Mouse (Mus musculus): ENCODE data around the gene Tra2b. TPM values are rescaled to one million over a fixed set of nuclear protein-coding genes. Genes with fewer than 3 reads are reported as not detected.
A peak's percentile ranks its signal among the peaks of the same experiment; 100 is the strongest.
"Not testable (repeated sequence)": the region's sequence is repeated elsewhere in the genome, so short reads cannot be mapped to it uniquely, and the experiment has no call there.

The Tra2b gene
- polyA plus RNA-seq, 1 experiment from 2014 or later = 465 TPM

- Histone ChIP-seq H3K4me2 (peak overlapping the region; percentile 57), H3K27me3 (no peaks in the 10 kb centered on the region), H3K4me1 (peaks cover 19% of the 10 kb centered on the region), H3K27ac (peak overlapping the region; percentile 98), H3K36me3 (replicated peaks) (no peaks in the 10 kb centered on the region), H3K9me3 (no peaks in the 10 kb centered on the region), H3K4me3 (replicated peaks) (peak overlapping the region; percentile 91), H3K9ac (peak overlapping the region; percentile 61)
- WGBS = 42% methylated on average over 8 of the region's 8 CpGs
- ATAC-seq (ENCODE audit: low FRiP score) = peak; percentile 9; the same call in 1 of the 2 replicates
Measured at GRCm38 (mm10) chr16:22266384-22266783, 579 bp upstream of the Tra2b start.

- Histone ChIP-seq H3K27me3 (no peaks in the 10 kb centered on the region), H3K4me3 (replicated peaks) (peak overlapping the region; percentile 91), H3K4me2 (peak overlapping the region; percentile 77), H3K36me3 (replicated peaks) (no peaks in the 10 kb centered on the region), H3K4me1 (peaks cover 25% of the 10 kb centered on the region), H3K27ac (peak overlapping the region; percentile 98), H3K9me3 (no peaks in the 10 kb centered on the region), H3K9ac (peak overlapping the region; percentile 98)
- under 1% methylated on average over 81 of the region's 81 CpGs for WGBS
- ATAC-seq (ENCODE audit: low FRiP score) = peak; percentile 76
Measured at GRCm38 (mm10) chr16:22264962-22265848, 600 bp downstream of the Tra2b start.

- Histone ChIP-seq H3K9ac (peak overlapping the region; percentile 98), H3K4me2 (peak overlapping the region; percentile 77), H3K36me3 (replicated peaks) (no peaks in the 10 kb centered on the region), H3K4me3 (replicated peaks) (peak overlapping the region; percentile 91), H3K27ac (peak overlapping the region; percentile 98), H3K4me1 (peaks cover 26% of the 10 kb centered on the region), H3K9me3 (no peaks in the 10 kb centered on the region), H3K27me3 (no peaks in the 10 kb centered on the region)
- WGBS = 1% methylated on average over 16 of the region's 16 CpGs
- no peak for ATAC-seq (ENCODE audit: low FRiP score)
Measured at GRCm38 (mm10) chr16:22264232-22264961, 1.4 kb downstream of the Tra2b start.

GRCm38 (mm10) chr16:22263124-22263523 lies 2.7 kb downstream of the Tra2b start:
- ATAC-seq (ENCODE audit: low FRiP score) = no peak
- peak overlapping the region; percentile 91 for H3K4me3 ChIP-seq (replicated peaks)
- H3K9ac ChIP-seq = no peak overlapping the region
- H3K36me3 ChIP-seq (replicated peaks) = no peaks in the 10 kb centered on the region
- peak overlapping the region; percentile 77 for H3K4me2 ChIP-seq
- H3K27me3 ChIP-seq = no peaks in the 10 kb centered on the region
- H3K9me3 ChIP-seq = no peaks in the 10 kb centered on the region
- peaks cover 31% of the 10 kb centered on the region for H3K4me1 ChIP-seq
- H3K27ac ChIP-seq = no peak overlapping the region

GRCm38 (mm10) chr16:22261563-22261962 lies 4.2 kb downstream of the Tra2b start:
- Histone ChIP-seq H3K4me2 (no peak overlapping the region), H3K27ac (no peak overlapping the region), H3K4me1 (peaks cover 32% of the 10 kb centered on the region), H3K4me3 (replicated peaks) (no peak overlapping the region), H3K9ac (no peak overlapping the region), H3K27me3 (no peaks in the 10 kb centered on the region), H3K9me3 (no peaks in the 10 kb centered on the region), H3K36me3 (replicated peaks) (no peaks in the 10 kb centered on the region)
- 85% methylated on average over 2 of the region's 2 CpGs for WGBS
- no peak for ATAC-seq (ENCODE audit: low FRiP score)

- 70% methylated on average over 3 of the region's 3 CpGs for WGBS
- H3K27me3 ChIP-seq = no peaks in the 10 kb centered on the region
- no peaks in the 10 kb centered on the region for H3K36me3 ChIP-seq (replicated peaks)
- no peak overlapping the region for H3K27ac ChIP-seq
- H3K4me2 ChIP-seq = peak overlapping the region; percentile 19; the same call in 1 of the 2 replicates
- no peaks in the 10 kb centered on the region for H3K9me3 ChIP-seq
- H3K4me1 ChIP-seq = peaks cover 35% of the 10 kb centered on the region
- no peak overlapping the region for H3K4me3 ChIP-seq (replicated peaks)
- ATAC-seq (ENCODE audit: low FRiP score) = no peak
- no peak overlapping the region for H3K9ac ChIP-seq
Measured at GRCm38 (mm10) chr16:22260423-22261143, 5.2 kb downstream of the Tra2b start.

- H3K4me1 ChIP-seq; H3K4me3 ChIP-seq (replicated peaks); H3K4me2 ChIP-seq; H3K27me3 ChIP-seq; ATAC-seq (ENCODE audit: low FRiP score); H3K9me3 ChIP-seq; H3K9ac ChIP-seq; H3K27ac ChIP-seq: not testable (repeated sequence)
- peaks cover 50% of the 10 kb centered on the region for H3K36me3 ChIP-seq (replicated peaks)
- 85% methylated on average over 6 of the region's 6 CpGs for WGBS
Measured at GRCm38 (mm10) chr16:22252255-22252654, 13.6 kb downstream of the Tra2b start.

- no peak overlapping the region for H3K4me3 ChIP-seq (replicated peaks)
- no peaks in the 10 kb centered on the region for H3K9me3 ChIP-seq
- H3K36me3 ChIP-seq (replicated peaks) = peaks cover 53% of the 10 kb centered on the region
- H3K4me1 ChIP-seq = no peaks in the 10 kb centered on the region
- no peaks in the 10 kb centered on the region for H3K27me3 ChIP-seq
- no peak overlapping the region for H3K27ac ChIP-seq
- ATAC-seq (ENCODE audit: low FRiP score) = no peak
- H3K9ac ChIP-seq = no peak overlapping the region
- H3K4me2 ChIP-seq = no peak overlapping the region
- WGBS = 92% methylated on average over 5 of the region's 5 CpGs
Measured at GRCm38 (mm10) chr16:22250307-22250706, 15.5 kb downstream of the Tra2b start.

GRCm38 (mm10) chr16:22249754-22250153 lies 16.1 kb downstream of the Tra2b start:
- H3K4me3 ChIP-seq (replicated peaks) = no peak overlapping the region
- 90% methylated on average over 3 of the region's 3 CpGs for WGBS
- H3K9ac ChIP-seq = no peak overlapping the region
- no peak for ATAC-seq (ENCODE audit: low FRiP score)
- H3K27ac ChIP-seq = no peak overlapping the region
- peaks cover 55% of the 10 kb centered on the region for H3K36me3 ChIP-seq (replicated peaks)
- H3K4me1 ChIP-seq = no peaks in the 10 kb centered on the region
- H3K27me3 ChIP-seq = no peaks in the 10 kb centered on the region
- no peak overlapping the region for H3K4me2 ChIP-seq
- no peaks in the 10 kb centered on the region for H3K9me3 ChIP-seq

GRCm38 (mm10) chr16:22242239-22242866 lies 23.5 kb downstream of the Tra2b start:
- H3K27me3 ChIP-seq = no peaks in the 10 kb centered on the region
- H3K27ac ChIP-seq = no peak overlapping the region
- 83% methylated on average over 2 of the region's 2 CpGs for WGBS
- no peak overlapping the region for H3K4me2 ChIP-seq
- no peaks in the 10 kb centered on the region for H3K9me3 ChIP-seq
- H3K36me3 ChIP-seq (replicated peaks) = peaks cover 61% of the 10 kb centered on the region
- no peak for ATAC-seq (ENCODE audit: low FRiP score)
- no peaks in the 10 kb centered on the region for H3K4me1 ChIP-seq
- no peak overlapping the region for H3K9ac ChIP-seq
- no peak overlapping the region for H3K4me3 ChIP-seq (replicated peaks)

GRCm38 (mm10) chr16:22241376-22242238 lies 24.2 kb downstream of the Tra2b start:
- Histone ChIP-seq H3K9ac (no peak overlapping the region), H3K4me1 (no peaks in the 10 kb centered on the region), H3K9me3 (no peaks in the 10 kb centered on the region), H3K4me2 (no peak overlapping the region), H3K36me3 (replicated peaks) (peaks cover 66% of the 10 kb centered on the region), H3K4me3 (replicated peaks) (no peak overlapping the region), H3K27ac (no peak overlapping the region), H3K27me3 (no peaks in the 10 kb centered on the region)
- WGBS = 78% methylated on average over 6 of the region's 6 CpGs
- no peak for ATAC-seq (ENCODE audit: low FRiP score)
